Mouse (Mus musculus): ENCODE measurements at regions not wholly inside any gene's neighbourhood (a gene's known extent, or its start where the extent isn't known, plus 50 kb on each side); places are given as distances from the start of the nearest gene placed in this dataset.
"Not testable (repeated sequence)": the region's sequence is repeated elsewhere in the genome, so short reads cannot be mapped to it uniquely, and the experiment has no call there.

GRCm38 (mm10) chr10:30342965-30343478 is 142.7 kb upstream of the Cenpw start:
- no peak for DNase-seq (ENCODE audit: extremely low spot score, low spot score)
- H3K36me3 ChIP-seq (replicated peaks), result no peaks in the 10 kb centered on the region
- no peaks in the 10 kb centered on the region for H3K27me3 ChIP-seq (ENCODE audit: poor library complexity, severe bottlenecking)
- 79% methylated on average over 3 of the region's 3 CpGs for WGBS
- H3K27ac ChIP-seq, result no peak overlapping the region
- no peaks in the 10 kb centered on the region for H3K4me1 ChIP-seq
- H3K4me3 ChIP-seq, result no peak overlapping the region
- H3K9me3 ChIP-seq, result no peaks in the 10 kb centered on the region

DNA sequence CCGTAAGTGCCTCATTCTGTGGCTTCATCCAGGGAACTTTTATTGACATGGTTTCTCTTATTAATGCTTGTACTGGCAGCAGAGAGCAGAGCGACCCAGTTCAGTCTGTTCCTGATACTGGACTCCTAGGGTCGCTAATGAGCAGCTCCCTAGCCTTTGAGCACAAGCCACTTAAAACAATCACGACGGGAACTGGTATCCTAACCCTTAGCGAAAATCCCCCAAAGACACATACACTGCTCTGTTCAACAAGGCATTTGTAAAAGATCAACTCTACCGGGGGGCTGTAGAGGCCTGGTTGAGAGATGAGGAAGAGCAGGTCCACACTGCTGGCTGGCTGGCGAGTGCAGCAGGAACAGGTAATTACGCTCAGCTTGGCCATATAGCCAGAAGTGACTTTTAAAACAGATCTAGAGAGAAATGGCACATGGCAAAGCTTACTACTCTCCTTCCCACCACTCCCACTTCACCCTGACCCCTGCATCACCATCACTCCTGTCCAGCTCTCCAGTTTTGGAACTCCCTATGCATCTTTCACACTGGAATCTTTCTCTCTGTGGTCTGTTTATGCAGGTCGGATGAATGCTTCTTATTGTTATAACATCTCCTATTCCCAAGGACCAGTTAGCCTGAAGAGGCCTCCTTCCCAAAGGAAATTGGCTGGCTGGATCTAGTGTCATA is 128.1 kb upstream of the Cenpw start:
- no peaks in the 10 kb centered on the region for H3K27me3 ChIP-seq (ENCODE audit: poor library complexity, severe bottlenecking)
- no peaks in the 10 kb centered on the region for H3K36me3 ChIP-seq (replicated peaks)
- no peaks in the 10 kb centered on the region for H3K9me3 ChIP-seq
- 22% methylated on average over 10 of the region's 10 CpGs for WGBS
- no peak overlapping the region for H3K4me3 ChIP-seq
- H3K27ac ChIP-seq, result peak overlapping the region; percentile 69
- peak; percentile 28 for DNase-seq (ENCODE audit: extremely low spot score, low spot score)
- H3K4me1 ChIP-seq, result peaks cover 38% of the 10 kb centered on the region

- H3K27me3 ChIP-seq (ENCODE audit: poor library complexity, severe bottlenecking), result no peaks in the 10 kb centered on the region
- WGBS, result 7% methylated on average over 8 of the region's 8 CpGs
- peak; percentile 70 for DNase-seq (ENCODE audit: extremely low spot score, low spot score)
- H3K27ac ChIP-seq, result peak overlapping the region; percentile 71; the same call in 1 of the 2 replicates
- H3K9me3 ChIP-seq, result no peaks in the 10 kb centered on the region
- no peaks in the 10 kb centered on the region for H3K36me3 ChIP-seq (replicated peaks)
- peaks cover 38% of the 10 kb centered on the region for H3K4me1 ChIP-seq
- no peak overlapping the region for H3K4me3 ChIP-seq
These were observed 127.5 kb upstream of the Cenpw start for GRCm38 (mm10) chr10:30327849-30328248.

GRCm38 (mm10) chr10:30326861-30327260 is 126.5 kb upstream of the Cenpw start:
- Histone ChIP-seq H3K4me3 (no peak overlapping the region), H3K27me3 (ENCODE audit: poor library complexity, severe bottlenecking) (no peaks in the 10 kb centered on the region), H3K36me3 (replicated peaks) (no peaks in the 10 kb centered on the region), H3K4me1 (peaks cover 38% of the 10 kb centered on the region), H3K27ac (peak overlapping the region; percentile 71; the same call in 1 of the 2 replicates), H3K9me3 (no peaks in the 10 kb centered on the region)
- DNase-seq (ENCODE audit: extremely low spot score, low spot score), result no peak
- WGBS, result 68% methylated on average over 1 of the region's 1 CpGs

DNA sequence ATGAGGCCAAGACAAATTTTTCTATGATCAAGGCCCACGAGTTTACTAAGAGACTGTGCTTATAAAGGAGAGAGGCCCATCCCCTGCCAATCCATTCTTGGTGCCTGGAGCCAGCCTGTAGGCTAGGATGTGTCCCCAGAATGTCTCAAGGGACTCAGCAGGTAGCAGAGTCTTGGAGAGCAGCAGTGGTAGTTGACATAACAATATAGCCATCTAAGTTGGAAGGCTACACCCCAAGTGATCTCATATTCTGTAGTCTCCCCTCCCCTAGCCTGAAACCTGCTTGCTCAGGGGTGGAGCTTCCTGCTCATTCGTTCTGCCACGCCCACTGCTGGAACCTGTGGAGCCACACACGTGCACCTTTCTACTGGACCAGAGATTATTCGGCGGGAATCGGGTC is 95.5 kb upstream of the Cenpw start:
- not testable (repeated sequence) for H3K27ac ChIP-seq; H3K9me3 ChIP-seq; H3K4me3 ChIP-seq; H3K4me1 ChIP-seq; H3K36me3 ChIP-seq (replicated peaks); H3K27me3 ChIP-seq (ENCODE audit: poor library complexity, severe bottlenecking); DNase-seq (ENCODE audit: extremely low spot score, low spot score)
- 90% methylated on average over 4 of the region's 7 CpGs for WGBS

DNA sequence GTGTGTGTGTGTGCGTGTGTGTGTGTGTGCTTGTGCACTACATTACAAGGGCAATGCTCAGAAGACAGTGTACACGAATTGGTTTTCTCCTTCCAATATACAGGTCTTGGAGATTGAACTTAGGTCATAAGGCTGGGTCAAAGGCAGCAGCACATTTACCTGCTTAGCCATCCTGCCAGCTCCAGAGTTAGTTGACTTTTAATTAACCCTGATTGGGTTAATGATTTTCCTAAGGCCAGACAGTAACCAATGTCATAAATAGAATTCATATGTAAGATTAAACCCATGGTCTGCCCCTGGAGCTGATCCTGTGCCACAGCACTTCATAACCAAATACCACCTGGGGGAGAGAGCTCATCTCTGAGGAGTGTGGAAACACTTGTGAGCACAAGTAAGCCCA is 81.3 kb upstream of the Cenpw start:
- Histone ChIP-seq H3K9me3 (0 out of 2 replicates have a peak, but pooled peaks cover 2% of the 10 kb centered on the region), H3K36me3 (replicated peaks) (no peaks in the 10 kb centered on the region), H3K27me3 (ENCODE audit: poor library complexity, severe bottlenecking) (no peaks in the 10 kb centered on the region), H3K4me3 (no peak overlapping the region), H3K4me1 (no peaks in the 10 kb centered on the region), H3K27ac (no peak overlapping the region)
- 84% methylated on average over 2 of the region's 2 CpGs for WGBS
- DNase-seq (ENCODE audit: extremely low spot score, low spot score), result no peak

- 0 out of 2 replicates have a peak, but pooled peaks cover 2% of the 10 kb centered on the region for H3K9me3 ChIP-seq
- no peak overlapping the region for H3K27ac ChIP-seq
- 92% methylated on average over 1 of the region's 1 CpGs for WGBS
- no peak for DNase-seq (ENCODE audit: extremely low spot score, low spot score)
- H3K4me1 ChIP-seq, result no peaks in the 10 kb centered on the region
- no peaks in the 10 kb centered on the region for H3K27me3 ChIP-seq (ENCODE audit: poor library complexity, severe bottlenecking)
- H3K36me3 ChIP-seq (replicated peaks), result no peaks in the 10 kb centered on the region
- H3K4me3 ChIP-seq, result no peak overlapping the region
These were observed 80.1 kb upstream of the Cenpw start for GRCm38 (mm10) chr10:30280451-30280850.

GRCm38 (mm10) chr10:30279978-30280377 is 79.6 kb upstream of the Cenpw start:
- H3K36me3 ChIP-seq (replicated peaks), result no peaks in the 10 kb centered on the region
- 0 out of 2 replicates have a peak, but pooled peaks cover 2% of the 10 kb centered on the region for H3K9me3 ChIP-seq
- no peaks in the 10 kb centered on the region for H3K27me3 ChIP-seq (ENCODE audit: poor library complexity, severe bottlenecking)
- H3K27ac ChIP-seq, result no peak overlapping the region
- DNase-seq (ENCODE audit: extremely low spot score, low spot score), result no peak
- 77% methylated on average over 3 of the region's 3 CpGs for WGBS
- H3K4me3 ChIP-seq, result no peak overlapping the region
- H3K4me1 ChIP-seq, result no peaks in the 10 kb centered on the region

DNA sequence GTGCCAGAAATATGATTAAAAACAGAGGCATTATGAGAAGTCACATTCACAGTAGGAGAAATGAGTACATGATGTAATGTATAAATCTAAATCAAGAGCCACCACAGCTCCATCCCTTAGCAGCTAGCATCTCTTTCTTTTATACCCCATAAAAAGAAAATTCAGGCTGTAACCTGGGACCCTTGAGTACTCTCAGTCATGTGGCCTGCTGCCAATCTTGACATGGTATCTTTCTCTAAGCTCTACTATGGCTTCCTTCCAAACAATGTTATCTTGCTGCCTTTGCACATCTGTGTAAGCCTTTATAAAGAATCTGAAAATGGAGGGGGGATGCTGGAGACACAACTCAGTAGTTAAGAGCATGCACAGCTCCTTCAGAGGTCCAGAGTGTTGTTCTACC is 78.6 kb upstream of the Cenpw start:
- Histone ChIP-seq H3K4me3 (no peak overlapping the region), H3K4me1 (no peaks in the 10 kb centered on the region), H3K36me3 (replicated peaks) (no peaks in the 10 kb centered on the region), H3K27me3 (ENCODE audit: poor library complexity, severe bottlenecking) (no peaks in the 10 kb centered on the region), H3K27ac (no peak overlapping the region), H3K9me3 (0 out of 2 replicates have a peak, but pooled peaks cover 2% of the 10 kb centered on the region)
- no peak for DNase-seq (ENCODE audit: extremely low spot score, low spot score)

GRCm38 (mm10) chr10:30265129-30265528 is 64.8 kb upstream of the Cenpw start:
- Histone ChIP-seq H3K27ac (no peak overlapping the region), H3K9me3 (no peaks in the 10 kb centered on the region), H3K36me3 (replicated peaks) (no peaks in the 10 kb centered on the region), H3K4me1 (no peaks in the 10 kb centered on the region), H3K27me3 (ENCODE audit: poor library complexity, severe bottlenecking) (no peaks in the 10 kb centered on the region), H3K4me3 (no peak overlapping the region)
- WGBS, result 80% methylated on average over 4 of the region's 4 CpGs
- no peak for DNase-seq (ENCODE audit: extremely low spot score, low spot score)

DNA sequence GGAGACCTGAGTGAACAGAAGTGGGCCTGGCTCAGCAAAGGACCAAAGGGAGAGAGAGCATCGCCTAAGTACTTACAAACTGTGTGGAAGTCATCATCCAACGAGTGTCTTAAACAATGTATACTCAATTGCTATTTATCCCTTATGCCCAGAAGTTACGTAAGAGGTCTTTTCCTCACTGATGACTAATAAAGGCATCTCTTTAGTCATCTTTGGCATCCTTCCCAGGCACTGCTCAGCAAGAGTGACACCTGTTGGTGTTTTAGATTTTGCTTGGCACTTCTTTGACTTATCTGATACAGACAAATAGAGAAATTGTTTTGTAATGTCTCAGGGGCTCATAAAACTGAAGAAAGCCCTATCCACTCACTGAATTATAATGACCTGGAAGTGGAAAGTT is 59.4 kb upstream of the Cenpw start:
- no peaks in the 10 kb centered on the region for H3K27me3 ChIP-seq (ENCODE audit: poor library complexity, severe bottlenecking)
- 0 out of 2 replicates have a peak, but pooled peaks cover 4% of the 10 kb centered on the region for H3K4me1 ChIP-seq
- no peak overlapping the region for H3K4me3 ChIP-seq

GRCm38 (mm10) chr10:30257889-30258288 is 57.5 kb upstream of the Cenpw start:
- WGBS, result 75% methylated on average over 4 of the region's 4 CpGs
- no peaks in the 10 kb centered on the region for H3K27me3 ChIP-seq (ENCODE audit: poor library complexity, severe bottlenecking)

More for the DNA sequence above, 59.4 kb upstream of the Cenpw start:
- Histone ChIP-seq H3K27ac (no peak overlapping the region), H3K9me3 (no peaks in the 10 kb centered on the region), H3K36me3 (replicated peaks) (no peaks in the 10 kb centered on the region)
- no peak for DNase-seq (ENCODE audit: extremely low spot score, low spot score)
- WGBS, result 84% methylated on average over 3 of the region's 3 CpGs

More at GRCm38 (mm10) chr10:30257889-30258288, 57.5 kb upstream of the Cenpw start:
- no peak overlapping the region for H3K27ac ChIP-seq
- H3K4me3 ChIP-seq, result no peak overlapping the region
- no peak for DNase-seq (ENCODE audit: extremely low spot score, low spot score)
- H3K4me1 ChIP-seq, result 0 out of 2 replicates have a peak, but pooled peaks cover 4% of the 10 kb centered on the region
- H3K36me3 ChIP-seq (replicated peaks), result no peaks in the 10 kb centered on the region
- H3K9me3 ChIP-seq, result no peaks in the 10 kb centered on the region

Data from forebrain, embryonic 10.5 days (tissue).